Mouse (Mus musculus) embryonic stem cell, embryonic (primary cell): ENCODE measurements around the gene Jsrp1.

Experiments used
- CTCF ChIA-PET, 4 experiments: fragments of 300-600 bp in 2 of 4; fragments of 350-600 bp in 2 of 4; sonication (Branson Sonifier 250); formaldehyde crosslinking; loops; one replicate each; lab custom pipeline; 2022; ENCODE audit warnings: inconsistent platforms in 2 of 4; lab: Charles Lee
- POLR2A ChIA-PET, 4 experiments: fragments of 300-600 bp in 2 of 4; fragments of 350-600 bp in 2 of 4; sonication (Branson Sonifier 250); formaldehyde crosslinking; loops; one replicate each; lab custom pipeline; 2022; ENCODE audit warnings: antibody characterized with exemption in 4 of 4, inconsistent platforms in 1 of 4; lab: Charles Lee

Gene Jsrp1

GRCm38 (mm10) chr10:80813366-80813765 is at the start of gene Jsrp1:
Jsrp1 (minus strand) TSS chr10:80813498.
- CTCF ChIA-PET = interaction anchor here in 2 of 4 experiments (1.3 to 1.7 kb wide), 3 partner anchors 8 to 68 kb away, joined by 3 to 8 read pairs (median 8); no protein-coding TSS in a partner anchor
- POLR2A ChIA-PET = interaction anchor here in 2 of 4 experiments (0.7 to 9.2 kb wide), 5 partner anchors 15 to 31 kb away, joined by 3 to 99 read pairs (median 3); partner anchors contain the start of genes Plekhj1 (in 1 of the 2) and Sf3a2 (in 1 of the 2)

- ChIA-PET CTCF (interaction anchor here in 3 of 4 experiments (0.6 to 1.3 kb wide), 4 partner anchors 19 to 108 kb away, joined by 3 to 4 read pairs (median 4); no protein-coding TSS in a partner anchor), POLR2A (interaction anchor here in 2 of 4 experiments (1.2 to 2.3 kb wide), 4 partner anchors 9 to 115 kb away, joined by 3 to 5 read pairs (median 4); partner anchors contain the start of gene Tmprss9 (in 1 of the 2))
These were observed 49.0 kb upstream of the Jsrp1 start for GRCm38 (mm10) chr10:80862305-80862704.

GRCm38 (mm10) chr10:80858350-80858935 is 45.1 kb upstream of the Jsrp1 start:
- ChIA-PET CTCF (interaction anchor here (0.8 to 4.3 kb wide), 11 partner anchors 10 to 301 kb away, joined by 3 to 22 read pairs (median 6); no protein-coding TSS in a partner anchor), POLR2A (interaction anchor here in 3 of 4 experiments (0.6 to 6.4 kb wide), 23 partner anchors 8 to 297 kb away, joined by 3 to 49 read pairs (median 4); partner anchors contain the start of genes Gadd45b (in 2 of the 3) and Tmprss9 (in 1 of the 3))

- CTCF ChIA-PET = interaction anchor here (0.6 to 4.3 kb wide), 9 partner anchors 9 to 319 kb away, joined by 3 to 22 read pairs (median 3); partner anchors contain the start of gene Atp8b3 (in 1 of the 4)
- POLR2A ChIA-PET = interaction anchor here in 3 of 4 experiments (0.6 to 6.4 kb wide), 22 partner anchors 8 to 296 kb away, joined by 3 to 49 read pairs (median 4); partner anchors contain the start of genes Gadd45b (in 2 of the 3), Map2k2 (in 1 of the 3) and Tmprss9 (in 1 of the 3)
These were observed 44.5 kb upstream of the Jsrp1 start for GRCm38 (mm10) chr10:80857848-80858247.

- ChIA-PET POLR2A (interaction anchor here in 3 of 4 experiments (0.7 to 6.4 kb wide), 14 partner anchors 9 to 248 kb away, joined by 3 to 49 read pairs (median 4); partner anchors contain the start of genes Gadd45b (in 2 of the 3) and Map2k2 (in 1 of the 3)), CTCF (interaction anchor here in 3 of 4 experiments (0.6 to 4.3 kb wide), 8 partner anchors 9 to 319 kb away, joined by 3 to 22 read pairs (median 3); partner anchors contain the start of gene Atp8b3 (in 1 of the 3))
These were observed 44.1 kb upstream of the Jsrp1 start for GRCm38 (mm10) chr10:80857386-80857785.

GRCm38 (mm10) chr10:80856908-80857307 is 43.6 kb upstream of the Jsrp1 start:
- ChIA-PET CTCF (interaction anchor here in 2 of 4 experiments (2.2 to 4.3 kb wide), 3 partner anchors 9 to 24 kb away, joined by 10 to 22 read pairs (median 10); no protein-coding TSS in a partner anchor), POLR2A (interaction anchor here in 3 of 4 experiments (0.7 to 6.4 kb wide), 13 partner anchors 8 to 483 kb away, joined by 3 to 49 read pairs (median 5); partner anchors contain the start of genes Gadd45b (in 2 of the 3) and Mknk2 (in 1 of the 3))

GRCm38 (mm10) chr10:80856267-80856666 is 43.0 kb upstream of the Jsrp1 start:
- POLR2A ChIA-PET = interaction anchor here in 3 of 4 experiments (0.5 to 6.4 kb wide), 20 partner anchors 9 to 675 kb away, joined by 3 to 49 read pairs (median 5); partner anchors contain the start of genes Gadd45b (in 1 of the 3), Mknk2 (in 1 of the 3) and Tmprss9 (in 1 of the 3)

GRCm38 (mm10) chr10:80855749-80856073 is 42.4 kb upstream of the Jsrp1 start:
- CTCF ChIA-PET = interaction anchor here in 3 of 4 experiments (0.6 to 2.2 kb wide), 9 partner anchors 19 to 985 kb away, joined by 3 to 10 read pairs (median 5); partner anchors contain the start of gene Atcay (in 1 of the 3)

More at GRCm38 (mm10) chr10:80856267-80856666, 43.0 kb upstream of the Jsrp1 start:
- CTCF ChIA-PET = interaction anchor here in 3 of 4 experiments (0.6 to 4.3 kb wide), 5 partner anchors 19 to 374 kb away, joined by 4 to 22 read pairs (median 9); partner anchors contain the start of gene Atcay (in 1 of the 3)

GRCm38 (mm10) chr10:80854913-80855748 is 41.8 kb upstream of the Jsrp1 start, which contains the start of the genes Lsm7 and Sppl2b:
Lsm7 (minus strand) TSS chr10:80855209.
Sppl2b (plus strand) TSS chr10:80855275.
- ChIA-PET CTCF (interaction anchor here in 3 of 4 experiments (0.6 to 2.2 kb wide), 9 partner anchors 18 to 984 kb away, joined by 3 to 10 read pairs (median 4); no protein-coding TSS in a partner anchor), POLR2A (interaction anchor here (0.5 to 6.4 kb wide), 35 partner anchors 8 to 180 kb away, joined by 3 to 49 read pairs (median 3); partner anchors contain the start of genes Ap3d1 (in 1 of the 4), Gadd45b (in 1 of the 4), Mknk2 (in 1 of the 4) and Tmprss9 (in 1 of the 4))

More at GRCm38 (mm10) chr10:80855749-80856073, 42.4 kb upstream of the Jsrp1 start:
- POLR2A ChIA-PET = interaction anchor here (0.5 to 6.4 kb wide), 35 partner anchors 9 to 180 kb away, joined by 3 to 49 read pairs (median 4); partner anchors contain the start of genes Ap3d1 (in 1 of the 4), Gadd45b (in 1 of the 4), Mknk2 (in 1 of the 4) and Tmprss9 (in 1 of the 4)

- CTCF ChIA-PET = interaction anchor here (0.5 to 1.9 kb wide), 18 partner anchors 10 to 310 kb away, joined by 3 to 16 read pairs (median 4); no protein-coding TSS in a partner anchor
- POLR2A ChIA-PET = interaction anchor here (0.5 to 2.4 kb wide), 62 partner anchors 9 to 425 kb away, joined by 3 to 39 read pairs (median 4); partner anchors contain the start of genes Gadd45b (in 2 of the 4), Timm13 (in 2 of the 4), Tmprss9 (in 2 of the 4) and Adat3 (in 1 of the 4)
These were observed 35.3 kb upstream of the Jsrp1 start for GRCm38 (mm10) chr10:80848571-80848970.

- POLR2A ChIA-PET = interaction anchor here in 3 of 4 experiments (0.8 to 5.0 kb wide), 13 partner anchors 10 to 395 kb away, joined by 3 to 62 read pairs (median 4); partner anchors contain the start of genes Gadd45b (in 1 of the 3), Lsm7 (in 1 of the 3) and Sppl2b (in 1 of the 3)
- CTCF ChIA-PET = interaction anchor here in 2 of 4 experiments (0.6 to 1.5 kb wide), 3 partner anchors 30 to 98 kb away, joined by 3 to 6 read pairs (median 4); no protein-coding TSS in a partner anchor
These were observed 32.4 kb upstream of the Jsrp1 start for GRCm38 (mm10) chr10:80845732-80846131.

- ChIA-PET POLR2A (interaction anchor here (0.6 to 5.0 kb wide), 18 partner anchors 8 to 173 kb away, joined by 3 to 62 read pairs (median 4); partner anchors contain the start of genes Ap3d1 (in 1 of the 4), Gadd45b (in 1 of the 4), Jsrp1 (in 1 of the 4) and Lsm7 (in 1 of the 4)), CTCF (interaction anchor here (0.5 to 1.5 kb wide), 7 partner anchors 31 to 588 kb away, joined by 3 to 9 read pairs (median 3); no protein-coding TSS in a partner anchor)
These were observed 31.9 kb upstream of the Jsrp1 start for GRCm38 (mm10) chr10:80845055-80845693.

GRCm38 (mm10) chr10:80843931-80844547 is 30.7 kb upstream of the Jsrp1 start, which contains the start of gene Lingo3:
Lingo3 (minus strand) TSS chr10:80844039.
- ChIA-PET POLR2A (interaction anchor here in 3 of 4 experiments (0.6 to 5.0 kb wide), 12 partner anchors 9 to 168 kb away, joined by 3 to 62 read pairs (median 4); partner anchors contain the start of genes Ap3d1 (in 1 of the 3), Jsrp1 (in 1 of the 3), Lsm7 (in 1 of the 3) and Sppl2b (in 1 of the 3)), CTCF (interaction anchor here in 3 of 4 experiments (0.6 to 1.5 kb wide), 4 partner anchors 36 to 120 kb away, joined by 3 to 9 read pairs (median 4); no protein-coding TSS in a partner anchor)

- POLR2A ChIA-PET = interaction anchor here (0.5 to 5.0 kb wide), 21 partner anchors 8 to 792 kb away, joined by 3 to 62 read pairs (median 3); partner anchors contain the start of genes Gadd45b (in 2 of the 4), Lsm7 (in 1 of the 4) and Sppl2b (in 1 of the 4)
- CTCF ChIA-PET = interaction anchor here (0.6 to 1.3 kb wide), 5 partner anchors 32 to 120 kb away, joined by 3 read pairs; partner anchors contain the start of gene Gadd45b (in 1 of the 4)
These were observed 30.0 kb upstream of the Jsrp1 start for GRCm38 (mm10) chr10:80843087-80843930.
